Mouse (Mus musculus) liver, embryonic 12.5 days (tissue): ENCODE results near the gene Itgb3. TPM values are rescaled to one million over a fixed set of nuclear protein-coding genes. Genes with fewer than 3 reads are reported as not detected.

Source experiments
- ATAC-seq: fragments of 200-750 bp; cut with Nextera tagmentation; 2 replicates; pipeline ENCODE4 v1.8.0; 2017; ENCODE audit warnings: moderate number of reproducible peaks, mild to moderate bottlenecking, moderate library complexity
- H3K27ac ChIP-seq: fragments of 300-500 bp; sonication (generic); 2 replicates; pipeline ENCODE4 v1.5.1; 2016; ENCODE audit warnings: mild to moderate bottlenecking
- H3K27me3 ChIP-seq: fragments of 300-500 bp; sonication (generic); replicated peaks from 2 replicates; pipeline ENCODE4 v1.6.1; 2016; ENCODE audit warnings: mild to moderate bottlenecking, moderate library complexity
- H3K36me3 ChIP-seq: fragments of 300-500 bp; sonication (generic); 2 replicates; pipeline ENCODE4 v1.6.1; 2016; ENCODE audit warnings: mild to moderate bottlenecking, moderate library complexity
- H3K4me1 ChIP-seq: fragments of 300-500 bp; sonication (generic); 2 replicates; pipeline ENCODE4 v1.6.1; 2016
- H3K4me2 ChIP-seq: fragments of 300-500 bp; sonication (generic); 2 replicates; pipeline ENCODE4 v1.6.1; 2016; ENCODE audit warnings: mild to moderate bottlenecking, moderate library complexity
- H3K4me3 ChIP-seq: fragments of 300-500 bp; sonication (generic); 2 replicates; pipeline ENCODE4 v1.5.1; 2016; ENCODE audit warnings: mild to moderate bottlenecking, moderate library complexity
- H3K9ac ChIP-seq: fragments of 300-500 bp; sonication (generic); 2 replicates; pipeline ENCODE4 v1.6.1; 2016; ENCODE audit warnings: mild to moderate bottlenecking, moderate library complexity
- H3K9me3 ChIP-seq: fragments of 300-500 bp; sonication (generic); replicated peaks from 2 replicates; pipeline ENCODE4 v1.6.1; 2016; ENCODE audit warnings: mild to moderate bottlenecking, moderate library complexity
- WGBS: fragments of 180-500 bp; shearing (Covaris S2); methylation state at CpG from one replicate; pipeline ENCODE4 v1.1.7; 2016; ENCODE audit not compliant: insufficient replicate concordance; 5-methylcytosine and 5-hydroxymethylcytosine counted together
- polyA plus RNA-seq: library from polyadenylated mRNA; unstranded; fragments of >200 nt; fragmentation: Nextera tagmentation; extraction: Ambion mirVana; gene quantifications from 2 replicates; pipeline ENCODE4 v1.2.1, GENCODE M21; 2016

Gene Itgb3
- polyA plus RNA-seq, 1 experiment from 2014 or later = 36.4 TPM

DNA sequence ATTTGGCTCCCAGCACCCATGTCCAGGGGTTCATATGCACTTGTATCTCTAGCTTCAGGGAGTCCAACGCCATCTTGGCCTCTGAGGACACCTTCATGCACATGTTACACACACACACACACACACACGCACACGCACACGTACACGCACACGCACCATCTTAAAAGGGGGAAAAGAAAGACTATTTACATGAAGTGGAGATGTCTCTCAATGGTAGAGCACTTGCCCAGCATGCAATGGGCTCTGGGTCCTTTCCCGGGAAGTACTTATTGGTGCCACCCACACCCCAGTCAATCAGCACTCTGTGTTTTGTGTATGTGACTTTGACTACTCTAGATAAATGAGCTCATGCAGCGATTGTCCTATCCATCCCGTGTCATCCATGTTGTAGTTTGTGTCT lies 19.9 kb upstream of the Itgb3 start:
- no peak overlapping the region for H3K4me2 ChIP-seq
- H3K27ac ChIP-seq = no peak overlapping the region
- H3K36me3 ChIP-seq = no peaks in the 10 kb centered on the region
- peaks cover 8% of the 10 kb centered on the region; the same call in 1 of the 2 replicates for H3K27me3 ChIP-seq
- WGBS = 90% methylated on average over 9 of the region's 9 CpGs
- no peak overlapping the region for H3K4me3 ChIP-seq
- no peak for ATAC-seq
- H3K9ac ChIP-seq = no peak overlapping the region
- no peaks in the 10 kb centered on the region for H3K9me3 ChIP-seq
- H3K4me1 ChIP-seq = no peaks in the 10 kb centered on the region

DNA sequence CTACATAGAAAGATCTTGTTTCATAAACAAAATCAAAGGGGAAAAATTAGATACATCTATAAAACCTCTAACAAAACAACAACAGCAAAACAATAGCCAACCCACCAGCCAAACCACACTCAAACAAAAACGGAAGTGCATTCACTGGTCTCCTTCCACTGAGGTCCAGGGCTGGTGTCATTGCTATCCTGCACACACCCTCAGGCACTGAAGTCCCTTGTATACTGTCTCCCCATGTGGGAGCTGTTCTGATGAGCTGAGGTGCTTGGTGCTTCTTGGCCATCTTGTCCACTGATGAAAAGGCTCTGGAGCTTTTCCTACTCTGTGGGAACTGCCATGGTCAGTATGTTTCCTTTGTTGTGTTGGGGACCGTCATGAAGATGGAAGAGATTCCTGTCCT lies 19.3 kb upstream of the Itgb3 start:
- Histone ChIP-seq H3K4me2 (no peak overlapping the region), H3K9ac (no peak overlapping the region), H3K36me3 (no peaks in the 10 kb centered on the region), H3K4me3 (no peak overlapping the region), H3K27me3 (peaks cover 3% of the 10 kb centered on the region; the same call in 1 of the 2 replicates), H3K4me1 (no peaks in the 10 kb centered on the region), H3K9me3 (no peaks in the 10 kb centered on the region), H3K27ac (no peak overlapping the region)
- 75% methylated on average over 2 of the region's 2 CpGs for WGBS
- no peak for ATAC-seq

DNA sequence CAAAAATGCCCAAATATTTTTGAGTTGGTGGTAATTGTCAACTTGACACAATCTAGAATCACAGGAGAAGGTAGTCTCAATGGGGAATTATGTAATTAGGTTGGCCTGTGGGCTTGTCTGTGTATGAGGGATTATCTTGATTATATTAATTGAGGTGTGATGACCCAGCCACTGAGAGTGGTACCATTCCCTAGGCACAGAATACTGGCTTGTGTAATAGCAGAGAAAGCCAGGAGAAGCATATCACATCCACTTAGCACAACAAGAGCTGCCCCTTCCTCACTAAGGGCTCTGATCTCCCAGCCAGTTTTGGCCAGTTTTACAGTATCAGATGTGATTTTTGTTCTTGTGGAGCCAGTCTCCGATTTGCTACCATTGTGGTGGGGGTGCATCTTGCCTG lies 18.2 kb upstream of the Itgb3 start:
- Histone ChIP-seq H3K27ac (no peak overlapping the region), H3K4me2 (no peak overlapping the region), H3K27me3 (peaks cover 2% of the 10 kb centered on the region; the same call in 1 of the 2 replicates), H3K4me1 (no peaks in the 10 kb centered on the region), H3K4me3 (no peak overlapping the region), H3K9me3 (no peaks in the 10 kb centered on the region), H3K9ac (no peak overlapping the region), H3K36me3 (no peaks in the 10 kb centered on the region)
- 41% methylated on average over 1 of the region's 1 CpGs for WGBS
- no peak for ATAC-seq

- ATAC-seq = peak; percentile 71
- 0% methylated on average over 8 of the region's 8 CpGs for WGBS
- no peak overlapping the region for H3K9ac ChIP-seq
- no peaks in the 10 kb centered on the region for H3K36me3 ChIP-seq
- no peaks in the 10 kb centered on the region for H3K9me3 ChIP-seq
- no peaks in the 10 kb centered on the region for H3K4me1 ChIP-seq
- H3K4me2 ChIP-seq = no peak overlapping the region
- no peak overlapping the region for H3K4me3 ChIP-seq
- no peak overlapping the region for H3K27ac ChIP-seq
- 0 out of 2 replicates have a peak, but pooled peaks cover 2% of the 10 kb centered on the region for H3K27me3 ChIP-seq
Measured at GRCm38 (mm10) chr11:104590148-104590547, 17.7 kb upstream of the Itgb3 start.

DNA sequence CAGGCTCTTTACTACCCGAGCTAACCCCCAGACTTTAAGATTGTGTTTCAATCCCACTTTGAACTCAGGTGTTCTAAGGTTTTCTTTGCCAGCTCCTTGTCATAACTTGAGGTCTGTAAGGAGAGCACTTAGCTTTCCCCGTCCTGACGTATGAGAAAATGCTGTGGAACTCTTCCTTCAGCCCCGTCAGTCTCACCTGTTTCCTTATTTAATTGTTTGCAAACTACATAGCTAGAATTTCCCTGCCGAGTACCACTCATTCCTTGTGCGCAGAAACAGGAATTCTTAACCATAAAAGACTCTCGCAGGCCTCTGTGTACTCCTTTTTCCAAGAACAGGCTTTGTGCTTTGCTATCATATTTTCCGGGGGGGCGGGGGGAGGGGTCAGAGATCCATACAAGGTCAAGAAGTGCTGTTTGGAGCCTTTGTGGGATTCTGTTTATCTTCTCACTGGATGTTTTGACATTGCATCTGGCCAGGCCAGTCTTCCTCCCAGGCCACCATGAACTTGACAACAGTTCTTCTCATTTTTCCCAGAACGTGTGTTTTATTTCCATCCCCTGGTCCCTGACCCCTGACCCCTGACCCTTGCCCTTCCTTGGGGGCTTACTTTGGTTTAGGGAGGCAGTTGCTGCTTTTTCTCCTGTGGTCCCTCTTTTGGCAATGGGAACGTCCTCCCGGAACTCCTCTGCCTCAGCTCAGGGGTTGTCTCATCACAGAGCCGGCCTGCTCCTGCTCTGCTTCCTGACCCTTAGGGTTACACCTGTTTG lies 15.5 kb upstream of the Itgb3 start:
- Histone ChIP-seq H3K27me3 (peaks cover 12% of the 10 kb centered on the region; the same call in 1 of the 2 replicates), H3K9me3 (no peaks in the 10 kb centered on the region), H3K9ac (no peak overlapping the region), H3K4me2 (no peak overlapping the region), H3K27ac (no peak overlapping the region), H3K4me1 (peaks cover 10% of the 10 kb centered on the region), H3K4me3 (no peak overlapping the region), H3K36me3 (no peaks in the 10 kb centered on the region)
- no peak for ATAC-seq
- WGBS = 60% methylated on average over 13 of the region's 13 CpGs

DNA sequence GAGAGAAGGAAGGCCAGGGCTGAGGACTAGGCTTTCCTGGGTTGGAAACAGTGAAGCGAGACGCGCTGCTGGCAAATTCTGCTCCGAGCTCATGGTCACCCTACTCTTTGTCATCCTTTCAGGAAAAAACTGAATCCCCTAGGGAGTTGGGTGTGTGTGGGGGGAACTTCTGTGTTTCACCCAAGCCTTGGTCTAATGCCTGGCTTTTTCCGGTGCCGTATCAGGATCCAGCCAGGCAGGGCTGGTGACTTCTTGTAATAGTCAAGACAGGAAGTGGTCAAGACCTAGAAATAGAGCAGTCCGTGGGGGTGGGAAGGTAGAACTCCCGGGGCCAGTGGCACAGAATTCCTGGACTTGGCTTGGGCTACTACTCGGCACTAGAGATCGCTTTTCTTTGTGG lies 11.4 kb upstream of the Itgb3 start:
- Histone ChIP-seq H3K9ac (no peak overlapping the region), H3K9me3 (no peaks in the 10 kb centered on the region), H3K27ac (0 out of 2 replicates have a peak overlapping the region, but pooled peaks have one; percentile 34), H3K4me3 (no peak overlapping the region), H3K4me2 (peak overlapping the region; percentile 19; the same call in 1 of the 2 replicates), H3K27me3 (peaks cover 22% of the 10 kb centered on the region; the same call in 1 of the 2 replicates), H3K4me1 (peaks cover 10% of the 10 kb centered on the region), H3K36me3 (no peaks in the 10 kb centered on the region)
- 13% methylated on average over 10 of the region's 10 CpGs for WGBS
- ATAC-seq = peak; percentile 30; the same call in 1 of the 2 replicates

GRCm38 (mm10) chr11:104599265-104599945 lies 8.4 kb upstream of the Itgb3 start:
- no peak overlapping the region for H3K27ac ChIP-seq

GRCm38 (mm10) chr11:104600675-104601074 lies 7.1 kb upstream of the Itgb3 start:
- Histone ChIP-seq H3K27me3 (peaks cover 33% of the 10 kb centered on the region), H3K27ac (no peak overlapping the region), H3K9ac (no peak overlapping the region), H3K9me3 (no peaks in the 10 kb centered on the region), H3K36me3 (no peaks in the 10 kb centered on the region), H3K4me1 (peaks cover 10% of the 10 kb centered on the region), H3K4me3 (no peak overlapping the region), H3K4me2 (no peak overlapping the region)
- WGBS = 53% methylated on average over 4 of the region's 4 CpGs
- no peak for ATAC-seq

More at GRCm38 (mm10) chr11:104599265-104599945, 8.4 kb upstream of the Itgb3 start:
- Histone ChIP-seq H3K4me3 (no peak overlapping the region), H3K4me1 (peaks cover 10% of the 10 kb centered on the region), H3K27me3 (peaks cover 22% of the 10 kb centered on the region; the same call in 1 of the 2 replicates), H3K4me2 (no peak overlapping the region), H3K9ac (no peak overlapping the region), H3K9me3 (no peaks in the 10 kb centered on the region), H3K36me3 (no peaks in the 10 kb centered on the region)
- no peak for ATAC-seq
- WGBS = 69% methylated on average over 13 of the region's 13 CpGs

GRCm38 (mm10) chr11:104604192-104604591 lies 3.6 kb upstream of the Itgb3 start:
- no peaks in the 10 kb centered on the region for H3K9me3 ChIP-seq
- no peak overlapping the region for H3K4me3 ChIP-seq
- H3K27me3 ChIP-seq = peaks cover 53% of the 10 kb centered on the region
- 72% methylated on average over 6 of the region's 6 CpGs for WGBS
- H3K36me3 ChIP-seq = no peaks in the 10 kb centered on the region
- H3K4me1 ChIP-seq = peaks cover 15% of the 10 kb centered on the region
- no peak for ATAC-seq
- H3K9ac ChIP-seq = no peak overlapping the region
- H3K4me2 ChIP-seq = no peak overlapping the region
- no peak overlapping the region for H3K27ac ChIP-seq

- 0 out of 2 replicates have a peak overlapping the region, but pooled peaks have one; percentile 40 for H3K27ac ChIP-seq
- H3K4me2 ChIP-seq = peak overlapping the region; percentile 79
Measured at GRCm38 (mm10) chr11:104608249-104608920, 585 bp downstream of the Itgb3 start.

GRCm38 (mm10) chr11:104609033-104609684 lies 1.4 kb downstream of the Itgb3 start:
- no peak for ATAC-seq
- Histone ChIP-seq H3K36me3 (no peaks in the 10 kb centered on the region), H3K4me2 (no peak overlapping the region), H3K4me1 (peaks cover 38% of the 10 kb centered on the region), H3K9ac (no peak overlapping the region), H3K9me3 (no peaks in the 10 kb centered on the region), H3K27me3 (peaks cover 84% of the 10 kb centered on the region), H3K4me3 (peak overlapping the region; percentile 56; the same call in 1 of the 2 replicates), H3K27ac (no peak overlapping the region)
- 14% methylated on average over 6 of the region's 6 CpGs for WGBS

More at GRCm38 (mm10) chr11:104608249-104608920, 585 bp downstream of the Itgb3 start:
- Histone ChIP-seq H3K9me3 (no peaks in the 10 kb centered on the region), H3K4me1 (peaks cover 31% of the 10 kb centered on the region), H3K27me3 (peaks cover 84% of the 10 kb centered on the region), H3K9ac (0 out of 2 replicates have a peak overlapping the region, but pooled peaks have one; percentile 13), H3K4me3 (peak overlapping the region; percentile 56), H3K36me3 (no peaks in the 10 kb centered on the region)
- under 1% methylated on average over 21 of the region's 23 CpGs for WGBS
- ATAC-seq = no peak
